Mouse (Mus musculus) embryonic facial prominence, embryonic 11.5 days (tissue): ENCODE measurements around the gene Lrmda. TPM values are rescaled to one million over a fixed set of nuclear protein-coding genes. Genes with fewer than 3 reads are reported as not detected.

Experiments
- ATAC-seq: fragments of 200-750 bp; cut with Nextera tagmentation; replicated peaks from 2 replicates; pipeline ENCODE4 v1.8.0; 2017; ENCODE audit warnings: low read depth; ENCODE audit not compliant: insufficient number of reproducible peaks, low FRiP score, low TSS enrichment
- DNase-seq: peaks from one replicate; pipeline ENCODE4 v3.0.0-alpha.2; 2015; ENCODE audit warnings: low spot score
- H3K27ac ChIP-seq: fragments of 300-500 bp; sonication (generic); replicated peaks from 2 replicates; pipeline ENCODE4 v1.5.1; 2014; ENCODE audit warnings: mild to moderate bottlenecking, low read depth, low read length, control low read depth
- H3K27me3 ChIP-seq: fragments of 300-500 bp; sonication (generic); 2 replicates; pipeline ENCODE4 v1.6.1; 2014; ENCODE audit warnings: mild to moderate bottlenecking, low read length, moderate library complexity, mixed read lengths; ENCODE audit not compliant: control insufficient read depth, insufficient read depth
- H3K36me3 ChIP-seq: fragments of 300-500 bp; sonication (generic); replicated peaks from 2 replicates; pipeline ENCODE4 v1.6.1; 2014; ENCODE audit warnings: low read depth, mild to moderate bottlenecking, low read length, moderate library complexity, mixed read lengths; ENCODE audit not compliant: control insufficient read depth, insufficient read depth
- H3K4me1 ChIP-seq: fragments of 300-500 bp; sonication (generic); 2 replicates; pipeline ENCODE4 v1.6.1; 2014; ENCODE audit warnings: low read length, mixed read lengths; ENCODE audit not compliant: control insufficient read depth, insufficient read depth
- H3K4me2 ChIP-seq: fragments of 300-500 bp; sonication (generic); 2 replicates; pipeline ENCODE4 v1.6.1; 2014; ENCODE audit warnings: low read depth, mild to moderate bottlenecking, control low read depth, low read length, moderate library complexity
- H3K4me3 ChIP-seq: fragments of 300-500 bp; sonication (generic); 2 replicates; pipeline ENCODE4 v1.5.1; 2014; ENCODE audit warnings: low read depth, low read length, control low read depth
- H3K9ac ChIP-seq: fragments of 300-500 bp; sonication (generic); replicated peaks from 2 replicates; pipeline ENCODE4 v1.6.1; 2014; ENCODE audit warnings: mild to moderate bottlenecking, control low read depth, low read length
- H3K9me3 ChIP-seq: fragments of 300-500 bp; sonication (generic); replicated peaks from 2 replicates; pipeline ENCODE4 v1.6.1; 2016; ENCODE audit warnings: mild to moderate bottlenecking, low read length, inconsistent platforms, mixed read lengths; ENCODE audit not compliant: control insufficient read depth
- WGBS: fragments of 180-500 bp; shearing (Covaris S2); extraction: QIAGEN DNeasy Blood & Tissue Kit; methylation state at CpG from one replicate; pipeline ENCODE4 v1.1.7; 2014; 5-methylcytosine and 5-hydroxymethylcytosine counted together
- polyA plus RNA-seq: library from polyadenylated mRNA; unstranded; fragments of >200 nt; fragmentation: Nextera tagmentation; extraction: Ambion mirVana; gene quantifications from 2 replicates; pipeline ENCODE4 v1.2.1, GENCODE M21; 2014

The Lrmda gene
- polyA plus RNA-seq, 1 experiment from 2014 or later: 0.22 TPM

GRCm38 (mm10) chr14:22114651-22115351 lies 95.3 kb downstream of the Lrmda start:
- Histone ChIP-seq H3K27ac (no peak overlapping the region; the same call in 1 of the 2 replicates), H3K4me1 (peaks cover 8% of the 10 kb centered on the region; the same call in 1 of the 2 replicates), H3K27me3 (no peaks in the 10 kb centered on the region), H3K9me3 (no peaks in the 10 kb centered on the region), H3K36me3 (no peaks in the 10 kb centered on the region), H3K4me2 (no peak overlapping the region; the same call in 1 of the 2 replicates), H3K4me3 (no peak overlapping the region), H3K9ac (no peak overlapping the region)
- ATAC-seq (peak; percentile 46; the same call in 1 of the 2 replicates), DNase-seq (peak; percentile 81)
- 11% methylated on average over 18 of the region's 18 CpGs for WGBS

- Histone ChIP-seq H3K9ac (no peak overlapping the region), H3K9me3 (no peaks in the 10 kb centered on the region), H3K27me3 (no peaks in the 10 kb centered on the region), H3K4me3 (no peak overlapping the region), H3K4me1 (peaks cover 8% of the 10 kb centered on the region; the same call in 1 of the 2 replicates), H3K4me2 (no peak overlapping the region), H3K36me3 (no peaks in the 10 kb centered on the region), H3K27ac (no peak overlapping the region)
- DNase-seq (no peak), ATAC-seq (no peak)
- WGBS: 65% methylated on average over 6 of the region's 6 CpGs
Observed at GRCm38 (mm10) chr14:22118096-22118495, 98.6 kb downstream of the Lrmda start.

GRCm38 (mm10) chr14:22118512-22118911 lies 99.0 kb downstream of the Lrmda start:
- H3K4me3 ChIP-seq: no peak overlapping the region
- no peaks in the 10 kb centered on the region for H3K9me3 ChIP-seq
- DNase-seq (peak; percentile 63), ATAC-seq (no peak)
- H3K27me3 ChIP-seq: no peaks in the 10 kb centered on the region
- no peak overlapping the region for H3K4me2 ChIP-seq
- H3K36me3 ChIP-seq: no peaks in the 10 kb centered on the region
- no peak overlapping the region for H3K27ac ChIP-seq
- H3K4me1 ChIP-seq: peaks cover 7% of the 10 kb centered on the region; the same call in 1 of the 2 replicates
- 42% methylated on average over 4 of the region's 4 CpGs for WGBS
- no peak overlapping the region for H3K9ac ChIP-seq

GRCm38 (mm10) chr14:22126276-22126675 lies 106.8 kb downstream of the Lrmda start:
- no peak overlapping the region for H3K9ac ChIP-seq
- ATAC-seq: no peak
- no peak overlapping the region for H3K4me2 ChIP-seq
- no peak overlapping the region for H3K4me3 ChIP-seq
- no peaks in the 10 kb centered on the region for H3K27me3 ChIP-seq
- no peaks in the 10 kb centered on the region for H3K9me3 ChIP-seq
- H3K27ac ChIP-seq: no peak overlapping the region
- no peaks in the 10 kb centered on the region for H3K4me1 ChIP-seq
- WGBS: 56% methylated on average over 4 of the region's 4 CpGs
- no peaks in the 10 kb centered on the region for H3K36me3 ChIP-seq
- no peak for DNase-seq

- no peaks in the 10 kb centered on the region for H3K27me3 ChIP-seq
- no peak for DNase-seq
- H3K9ac ChIP-seq: no peak overlapping the region
- H3K4me1 ChIP-seq: no peaks in the 10 kb centered on the region
- no peak overlapping the region for H3K4me3 ChIP-seq
- no peak for ATAC-seq
- H3K4me2 ChIP-seq: no peak overlapping the region
- H3K36me3 ChIP-seq: no peaks in the 10 kb centered on the region
- WGBS: 91% methylated on average over 6 of the region's 6 CpGs
- no peak overlapping the region for H3K27ac ChIP-seq
- H3K9me3 ChIP-seq: no peaks in the 10 kb centered on the region
Observed at GRCm38 (mm10) chr14:22126859-22127258, 107.3 kb downstream of the Lrmda start.

- 75% methylated on average over 7 of the region's 7 CpGs for WGBS
- H3K9me3 ChIP-seq: no peaks in the 10 kb centered on the region
- no peak for ATAC-seq
- H3K36me3 ChIP-seq: no peaks in the 10 kb centered on the region
- H3K9ac ChIP-seq: no peak overlapping the region
- no peak overlapping the region for H3K4me2 ChIP-seq
- no peak overlapping the region for H3K4me3 ChIP-seq
- no peak overlapping the region for H3K27ac ChIP-seq
- no peak for DNase-seq
- no peaks in the 10 kb centered on the region for H3K27me3 ChIP-seq
- no peaks in the 10 kb centered on the region for H3K4me1 ChIP-seq
Observed at GRCm38 (mm10) chr14:22130950-22131585, 111.6 kb downstream of the Lrmda start.

- Histone ChIP-seq H3K4me3 (no peak overlapping the region), H3K9me3 (no peaks in the 10 kb centered on the region), H3K4me1 (no peaks in the 10 kb centered on the region), H3K27ac (no peak overlapping the region), H3K4me2 (no peak overlapping the region), H3K36me3 (no peaks in the 10 kb centered on the region), H3K27me3 (no peaks in the 10 kb centered on the region), H3K9ac (no peak overlapping the region)
- WGBS: 85% methylated on average over 1 of the region's 1 CpGs
- DNase-seq: no peak
- ATAC-seq: no peak
Observed at GRCm38 (mm10) chr14:22139281-22139680, 119.8 kb downstream of the Lrmda start.

- WGBS: 10% methylated on average over 3 of the region's 3 CpGs
- no peak for DNase-seq
Observed at GRCm38 (mm10) chr14:22144014-22144413, 124.5 kb downstream of the Lrmda start.

More at GRCm38 (mm10) chr14:22144014-22144413, 124.5 kb downstream of the Lrmda start:
- no peaks in the 10 kb centered on the region for H3K9me3 ChIP-seq
- ATAC-seq: no peak
- H3K27me3 ChIP-seq: no peaks in the 10 kb centered on the region
- no peak overlapping the region for H3K4me2 ChIP-seq
- H3K4me1 ChIP-seq: no peaks in the 10 kb centered on the region
- no peak overlapping the region for H3K27ac ChIP-seq
- no peak overlapping the region for H3K4me3 ChIP-seq
- no peak overlapping the region for H3K9ac ChIP-seq
- H3K36me3 ChIP-seq: no peaks in the 10 kb centered on the region
